Mouse (Mus musculus) G1E (cell line): ENCODE data around the gene Tent5c.

ENCODE experiments used
- CTCF ChIP-seq: IDR thresholded peaks from 2 replicates; pipeline ENCODE4 v1.5.1; 2012; ENCODE audit warnings: low read depth, low read length, inconsistent platforms, mixed read lengths
- GATA1 ChIP-seq: IDR thresholded peaks from 2 replicates; pipeline ENCODE4 v1.6.1; 2012; ENCODE audit warnings: borderline replicate concordance, low read length, inconsistent platforms, mixed read lengths
- GATA2 ChIP-seq: IDR thresholded peaks from 2 replicates; pipeline ENCODE4 v1.6.1; 2012; ENCODE audit warnings: low read depth, low read length, inconsistent platforms, borderline replicate concordance
- TAL1 ChIP-seq: conservative IDR thresholded peaks from 2 replicates; pipeline ENCODE4 v1.6.1; 2012; ENCODE audit warnings: low read depth, low read length, inconsistent platforms, mixed read lengths

- TF ChIP-seq CTCF (no peak), TAL1 (no peak), GATA2 (no peak), GATA1 (no peak)
Measured at GRCm38 (mm10) chr3:100419962-100420690, 69.0 kb downstream of the Tent5c start.
